Mouse (Mus musculus) spleen, adult 2 months (tissue): Measurements from ENCODE around the gene Prr7. TPM values are rescaled to one million over a fixed set of nuclear protein-coding genes. Genes with fewer than 3 reads are reported as not detected.

ENCODE experiments used
- DNase-seq, 2 experiments: peaks; one replicate each; pipeline versions ENCODE4 v3.0.0 to v3.0.0-alpha.2; 2012 to 2021; ENCODE audit warnings: low spot score in 2 of 2, low read depth in 1 of 2
- H3K27ac ChIP-seq: fragments of 200-500 bp; 2 replicates; pipeline ENCODE4 v1.5.1; 2012; ENCODE audit warnings: low read length, inconsistent platforms; ENCODE audit not compliant: insufficient read depth
- H3K27me3 ChIP-seq: fragments of 200-500 bp; 2 replicates; pipeline ENCODE4 v1.6.1; 2012; ENCODE audit warnings: mild to moderate bottlenecking, moderate library complexity, low read length, inconsistent platforms; ENCODE audit not compliant: control insufficient read depth, insufficient read depth
- H3K36me3 ChIP-seq: fragments of 200-500 bp; 2 replicates; pipeline ENCODE4 v1.6.1; 2012; ENCODE audit warnings: mild to moderate bottlenecking, low read length, inconsistent platforms; ENCODE audit not compliant: control insufficient read depth, insufficient read depth
- H3K4me1 ChIP-seq: fragments of 200-500 bp; 2 replicates; pipeline ENCODE4 v1.6.1; 2011; ENCODE audit warnings: inconsistent platforms; ENCODE audit not compliant: control insufficient read depth, insufficient read depth, insufficient read length
- H3K4me3 ChIP-seq: fragments of 200-500 bp; 2 replicates; pipeline ENCODE4 v1.5.1; 2011; ENCODE audit warnings: mild to moderate bottlenecking, inconsistent platforms; ENCODE audit not compliant: insufficient read depth, insufficient read length; ENCODE audit errors: extremely low read depth
- CTCF ChIP-seq: fragments of 200-500 bp; IDR thresholded peaks from 2 replicates; pipeline ENCODE4 v1.5.1; 2011; ENCODE audit warnings: mild to moderate bottlenecking, inconsistent platforms; ENCODE audit not compliant: insufficient read depth, insufficient read length, insufficient replicate concordance; ENCODE audit errors: extremely low read depth
- POLR2A ChIP-seq: fragments of 200-500 bp; IDR thresholded peaks from 2 replicates; pipeline ENCODE4 v1.6.1; 2011; ENCODE audit warnings: low read depth, low read length, inconsistent platforms
- WGBS: fragments of 180-500 bp; shearing (Covaris S2); methylation state at CpG from one replicate; pipeline ENCODE4 v1.1.7; 2018; 5-methylcytosine and 5-hydroxymethylcytosine counted together
- polyA plus RNA-seq: library from polyadenylated mRNA; depleted of rRNA; stranded (reverse); fragments of >200 nt; gene quantifications from 2 replicates; pipeline ENCODE4 v1.2.3, GENCODE M21; 2012

The Prr7 gene
- polyA plus RNA-seq, 1 experiment = 16.2 TPM

GRCm38 (mm10) chr13:55449205-55449604 is 14.9 kb upstream of the Prr7 start:
- H3K4me3 ChIP-seq = peak overlapping the region; percentile 10; the same call in 1 of the 2 replicates
- H3K27me3 ChIP-seq = no peaks in the 10 kb centered on the region
- WGBS = 34% methylated on average over 9 of the region's 9 CpGs
- peaks cover 33% of the 10 kb centered on the region; the same call in 1 of the 2 replicates for H3K4me1 ChIP-seq
- peaks cover 40% of the 10 kb centered on the region for H3K36me3 ChIP-seq
- peak overlapping the region; percentile 88 for H3K27ac ChIP-seq
- DNase-seq = no peak
- no peak for TF ChIP-seq POLR2A
- no peak for TF ChIP-seq CTCF

DNA sequence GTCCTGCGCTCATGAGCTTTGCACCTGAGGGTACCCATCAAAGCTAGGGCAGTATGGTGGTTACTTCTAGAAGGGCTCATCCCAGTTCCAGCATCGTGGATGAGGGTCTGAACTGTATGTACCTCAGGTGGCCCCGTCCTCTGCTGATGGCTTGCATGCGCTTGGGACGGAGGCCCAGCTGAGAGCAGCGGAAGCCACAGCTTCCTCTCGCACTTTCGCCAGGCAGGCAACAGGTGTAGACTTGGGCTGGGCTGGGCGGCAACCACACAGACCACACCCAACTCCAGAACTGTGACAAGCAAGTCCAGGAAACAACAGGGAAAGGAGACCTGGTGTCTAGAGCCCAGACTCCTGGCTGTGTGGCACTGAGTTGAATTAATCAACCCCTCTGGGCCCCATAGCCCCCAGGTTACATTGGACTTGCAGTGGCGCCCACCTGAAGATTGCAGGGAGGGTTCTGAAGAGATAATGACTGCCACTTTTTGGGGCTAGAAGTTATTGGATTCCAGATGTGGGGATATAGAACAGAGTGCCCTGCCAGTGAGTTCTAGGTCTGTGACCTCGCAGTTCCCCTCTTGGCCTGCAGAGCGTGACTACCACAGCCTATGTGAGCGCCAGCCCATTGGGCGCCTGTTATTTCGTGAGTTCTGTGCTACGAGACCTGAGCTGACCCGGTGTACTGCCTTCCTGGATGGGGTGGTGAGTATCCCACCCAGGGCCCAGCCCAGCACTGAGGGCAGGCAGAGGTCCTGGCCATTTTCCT is 14.2 kb upstream of the Prr7 start:
- Histone ChIP-seq H3K4me3 (peak overlapping the region; percentile 10; the same call in 1 of the 2 replicates), H3K36me3 (peaks cover 46% of the 10 kb centered on the region), H3K27ac (peak overlapping the region; percentile 88), H3K4me1 (peaks cover 33% of the 10 kb centered on the region; the same call in 1 of the 2 replicates), H3K27me3 (no peaks in the 10 kb centered on the region)
- DNase-seq = peak in 1 of 2 experiments; percentile 84
- TF ChIP-seq CTCF (no peak), POLR2A (no peak)
- WGBS = 30% methylated on average over 17 of the region's 17 CpGs

- peaks cover 33% of the 10 kb centered on the region; the same call in 1 of the 2 replicates for H3K4me1 ChIP-seq
- H3K4me3 ChIP-seq = no peak overlapping the region
- DNase-seq = no peak
- H3K36me3 ChIP-seq = peaks cover 51% of the 10 kb centered on the region
- 78% methylated on average over 11 of the region's 11 CpGs for WGBS
- TF ChIP-seq POLR2A = no peak
- TF ChIP-seq CTCF = no peak
- H3K27me3 ChIP-seq = no peaks in the 10 kb centered on the region
- H3K27ac ChIP-seq = peak overlapping the region; percentile 52; the same call in 1 of the 2 replicates
These were observed 13.5 kb upstream of the Prr7 start for GRCm38 (mm10) chr13:55450511-55450980.

DNA sequence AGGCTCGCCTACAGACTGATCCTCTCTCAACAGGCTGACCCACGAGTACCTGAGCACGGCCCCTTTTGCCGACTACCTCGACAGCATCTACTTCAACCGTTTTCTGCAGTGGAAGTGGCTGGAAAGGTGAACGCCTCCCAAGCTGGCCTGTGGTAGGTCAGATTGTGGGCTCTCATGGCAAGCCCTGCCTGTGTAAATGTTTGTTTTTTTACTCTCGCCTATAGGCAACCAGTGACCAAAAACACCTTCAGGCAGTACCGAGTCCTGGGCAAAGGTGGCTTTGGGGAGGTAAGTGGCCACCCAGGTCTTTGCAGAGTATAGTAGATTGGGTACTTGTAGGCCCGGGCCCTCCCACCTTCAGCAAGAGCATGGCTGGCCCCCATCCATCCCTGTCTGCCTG is 12.8 kb upstream of the Prr7 start:
- Histone ChIP-seq H3K36me3 (peaks cover 57% of the 10 kb centered on the region), H3K27ac (no peak overlapping the region), H3K27me3 (no peaks in the 10 kb centered on the region), H3K4me3 (no peak overlapping the region), H3K4me1 (peaks cover 33% of the 10 kb centered on the region; the same call in 1 of the 2 replicates)
- 93% methylated on average over 10 of the region's 10 CpGs for WGBS
- TF ChIP-seq POLR2A (no peak), CTCF (no peak)
- no peak for DNase-seq

DNA sequence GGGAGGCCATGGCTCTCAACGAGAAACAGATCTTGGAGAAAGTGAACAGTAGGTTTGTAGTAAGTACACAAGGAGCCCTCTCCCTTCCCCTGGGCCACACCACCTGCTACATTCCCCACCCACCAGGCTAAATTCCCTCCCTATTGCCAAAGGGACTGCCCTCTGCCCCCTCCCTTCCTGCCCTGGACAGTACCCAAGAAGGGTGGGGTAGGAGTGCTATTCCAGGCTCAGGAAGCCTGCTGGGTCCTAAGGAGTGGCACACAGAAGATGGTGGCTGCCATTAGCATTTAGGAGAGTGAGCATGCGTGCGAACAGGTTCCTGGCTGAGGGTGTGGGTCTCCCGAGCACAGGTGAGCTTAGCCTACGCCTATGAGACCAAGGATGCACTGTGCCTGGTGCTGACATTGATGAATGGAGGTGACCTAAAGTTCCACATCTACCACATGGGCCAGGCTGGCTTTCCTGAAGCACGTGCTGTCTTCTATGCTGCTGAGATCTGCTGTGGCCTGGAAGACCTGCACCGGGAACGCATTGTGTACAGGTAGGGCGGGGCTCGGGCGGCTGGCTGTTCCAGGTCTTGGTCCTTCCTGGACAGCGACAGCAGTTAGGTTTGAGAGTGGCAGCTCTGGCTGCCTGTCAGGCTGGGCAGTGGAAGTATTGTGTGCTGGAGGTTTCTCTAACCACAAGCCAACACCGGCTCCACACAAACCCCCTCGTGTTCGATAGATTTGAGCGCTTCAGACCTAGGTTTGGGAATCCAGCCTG is 12.1 kb upstream of the Prr7 start:
- DNase-seq = no peak
- H3K27ac ChIP-seq = no peak overlapping the region
- WGBS = 95% methylated on average over 16 of the region's 16 CpGs
- TF ChIP-seq POLR2A (no peak), CTCF (no peak)
- H3K36me3 ChIP-seq = peaks cover 63% of the 10 kb centered on the region
- peaks cover 30% of the 10 kb centered on the region; the same call in 1 of the 2 replicates for H3K4me1 ChIP-seq
- no peaks in the 10 kb centered on the region for H3K27me3 ChIP-seq
- H3K4me3 ChIP-seq = no peak overlapping the region

GRCm38 (mm10) chr13:55462965-55463364 is 1.1 kb upstream of the Prr7 start:
- no peak for DNase-seq
- Histone ChIP-seq H3K36me3 (peaks cover 28% of the 10 kb centered on the region), H3K27ac (peak overlapping the region; percentile 66; the same call in 1 of the 2 replicates), H3K4me3 (no peak overlapping the region), H3K4me1 (peaks cover 21% of the 10 kb centered on the region), H3K27me3 (no peaks in the 10 kb centered on the region)
- WGBS = 75% methylated on average over 2 of the region's 2 CpGs
- TF ChIP-seq POLR2A = no peak
- TF ChIP-seq CTCF = no peak
